Mouse (Mus musculus) gastrocnemius, adult 18-20 months (tissue): ENCODE results near the gene Fam168a. TPM values are rescaled to one million over a fixed set of nuclear protein-coding genes. Genes with fewer than 3 reads are reported as not detected.
"Not testable (repeated sequence)": the region's sequence is repeated elsewhere in the genome, so short reads cannot be mapped to it uniquely, and the experiment has no call there.

ENCODE experiments used
- DNase-seq: peaks from one replicate; pipeline ENCODE4 v3.0.0; 2021; ENCODE audit warnings: low spot score
- total RNA-seq, 2 experiments: library from RNA; stranded (reverse); gene quantifications; 2 replicates each; pipeline ENCODE4 v1.2.3; 2021

Fam168a gene
- total RNA-seq, 2 experiments from 2014 or later = 38.8 to 43.5 TPM

GRCm38 (mm10) chr7:100699771-100700770 lies 6.4 kb upstream of the Fam168a start:
- DNase-seq = no peak

- no peak for DNase-seq
Measured at GRCm38 (mm10) chr7:100706883-100707480, 547 bp downstream of the Fam168a start.

GRCm38 (mm10) chr7:100718741-100719140 lies 12.3 kb downstream of the Fam168a start:
- no peak for DNase-seq

- no peak for DNase-seq
Measured at GRCm38 (mm10) chr7:100722268-100722667, 15.8 kb downstream of the Fam168a start.

- DNase-seq = no peak
Measured at GRCm38 (mm10) chr7:100723453-100724294, 17.2 kb downstream of the Fam168a start.

GRCm38 (mm10) chr7:100727538-100728085 lies 21.2 kb downstream of the Fam168a start:
- no peak for DNase-seq

GRCm38 (mm10) chr7:100729778-100730177 lies 23.3 kb downstream of the Fam168a start:
- DNase-seq = no peak

- no peak for DNase-seq
Measured at GRCm38 (mm10) chr7:100732341-100733050, 26.1 kb downstream of the Fam168a start.

GRCm38 (mm10) chr7:100733051-100733813 lies 26.8 kb downstream of the Fam168a start:
- DNase-seq = peak; percentile 47

GRCm38 (mm10) chr7:100734201-100734600 lies 27.8 kb downstream of the Fam168a start:
- DNase-seq = no peak

GRCm38 (mm10) chr7:100734905-100735304 lies 28.5 kb downstream of the Fam168a start:
- not testable (repeated sequence) for DNase-seq

GRCm38 (mm10) chr7:100736131-100736530 lies 29.7 kb downstream of the Fam168a start:
- no peak for DNase-seq

GRCm38 (mm10) chr7:100744372-100744771 lies 37.9 kb downstream of the Fam168a start:
- no peak for DNase-seq

GRCm38 (mm10) chr7:100750101-100750500 lies 43.7 kb downstream of the Fam168a start:
- DNase-seq = no peak

GRCm38 (mm10) chr7:100758718-100759117 lies 52.3 kb downstream of the Fam168a start:
- no peak for DNase-seq

GRCm38 (mm10) chr7:100762726-100763125 lies 56.3 kb downstream of the Fam168a start:
- DNase-seq = peak; percentile 28

- no peak for DNase-seq
Measured at GRCm38 (mm10) chr7:100767568-100767967, 61.1 kb downstream of the Fam168a start.

GRCm38 (mm10) chr7:100768009-100768408 lies 61.6 kb downstream of the Fam168a start:
- DNase-seq = no peak

- DNase-seq = no peak
Measured at GRCm38 (mm10) chr7:100769534-100770083, 63.2 kb downstream of the Fam168a start.
